Mouse (Mus musculus) midbrain, embryonic 14.5 days (tissue): ENCODE results near the gene 1810037I17Rik. TPM values are rescaled to one million over a fixed set of nuclear protein-coding genes. Genes with fewer than 3 reads are reported as not detected.

Source experiments
- ATAC-seq: fragments of 200-750 bp; cut with Nextera tagmentation; 2 replicates; pipeline ENCODE4 v1.8.0; 2017; ENCODE audit warnings: moderate number of reproducible peaks, moderate library complexity; ENCODE audit not compliant: low FRiP score, low TSS enrichment
- DNase-seq: peaks from one replicate; pipeline ENCODE4 v3.0.0-alpha.2; 2015
- H3K27ac ChIP-seq: fragments of 300-500 bp; sonication (generic); replicated peaks from 2 replicates; pipeline ENCODE4 v1.5.1; 2014; ENCODE audit warnings: mild to moderate bottlenecking, low read depth, low read length, moderate library complexity
- H3K27me3 ChIP-seq: fragments of 300-500 bp; sonication (generic); 2 replicates; pipeline ENCODE4 v1.6.1; 2014; ENCODE audit warnings: low read length, control low read depth, mixed read lengths; ENCODE audit not compliant: control insufficient read depth, insufficient read depth
- H3K36me3 ChIP-seq: fragments of 300-500 bp; sonication (generic); 2 replicates; pipeline ENCODE4 v1.6.1; 2014; ENCODE audit warnings: low read length, control low read depth; ENCODE audit not compliant: control insufficient read depth, insufficient read depth
- H3K4me1 ChIP-seq: fragments of 300-500 bp; sonication (generic); 2 replicates; pipeline ENCODE4 v1.6.1; 2014; ENCODE audit warnings: mild to moderate bottlenecking, antibody characterized with exemption, low read length, control low read depth; ENCODE audit not compliant: control insufficient read depth, insufficient read depth
- H3K4me2 ChIP-seq: fragments of 300-500 bp; sonication (generic); 2 replicates; pipeline ENCODE4 v1.6.1; 2014; ENCODE audit warnings: mild to moderate bottlenecking, low read length, moderate library complexity
- H3K4me3 ChIP-seq: fragments of 300-500 bp; sonication (generic); replicated peaks from 2 replicates; pipeline ENCODE4 v1.5.1; 2014; ENCODE audit warnings: low read depth, low read length
- H3K9ac ChIP-seq: fragments of 300-500 bp; sonication (generic); replicated peaks from 2 replicates; pipeline ENCODE4 v1.6.1; 2014; ENCODE audit warnings: mild to moderate bottlenecking, low read length, moderate library complexity
- H3K9me3 ChIP-seq: fragments of 300-500 bp; sonication (generic); 2 replicates; pipeline ENCODE4 v1.6.1; 2016; ENCODE audit warnings: low read length, control low read depth, mixed read lengths; ENCODE audit not compliant: control insufficient read depth
- WGBS: fragments of 180-500 bp; shearing (Covaris S2); extraction: QIAGEN DNeasy Blood & Tissue Kit; methylation state at CpG from one replicate; pipeline ENCODE4 v1.1.7; 2014; 5-methylcytosine and 5-hydroxymethylcytosine counted together
- polyA plus RNA-seq: library from polyadenylated mRNA; unstranded; fragments of >200 nt; fragmentation: Nextera tagmentation; extraction: Ambion mirVana; gene quantifications from 2 replicates; pipeline ENCODE4 v1.2.1, GENCODE M21; 2014

The 1810037I17Rik gene
- polyA plus RNA-seq, 1 experiment from 2014 or later, result 76.3 TPM

- Histone ChIP-seq H3K4me1 (no peaks in the 10 kb centered on the region), H3K27me3 (no peaks in the 10 kb centered on the region), H3K36me3 (no peaks in the 10 kb centered on the region), H3K4me3 (no peak overlapping the region), H3K9me3 (no peaks in the 10 kb centered on the region), H3K4me2 (no peak overlapping the region), H3K9ac (no peak overlapping the region), H3K27ac (no peak overlapping the region)
- WGBS, result 69% methylated on average over 6 of the region's 6 CpGs
- DNase-seq (no peak), ATAC-seq (no peak)
Observed at GRCm38 (mm10) chr3:122898254-122898653, 25.7 kb upstream of the 1810037I17Rik start.

DNA sequence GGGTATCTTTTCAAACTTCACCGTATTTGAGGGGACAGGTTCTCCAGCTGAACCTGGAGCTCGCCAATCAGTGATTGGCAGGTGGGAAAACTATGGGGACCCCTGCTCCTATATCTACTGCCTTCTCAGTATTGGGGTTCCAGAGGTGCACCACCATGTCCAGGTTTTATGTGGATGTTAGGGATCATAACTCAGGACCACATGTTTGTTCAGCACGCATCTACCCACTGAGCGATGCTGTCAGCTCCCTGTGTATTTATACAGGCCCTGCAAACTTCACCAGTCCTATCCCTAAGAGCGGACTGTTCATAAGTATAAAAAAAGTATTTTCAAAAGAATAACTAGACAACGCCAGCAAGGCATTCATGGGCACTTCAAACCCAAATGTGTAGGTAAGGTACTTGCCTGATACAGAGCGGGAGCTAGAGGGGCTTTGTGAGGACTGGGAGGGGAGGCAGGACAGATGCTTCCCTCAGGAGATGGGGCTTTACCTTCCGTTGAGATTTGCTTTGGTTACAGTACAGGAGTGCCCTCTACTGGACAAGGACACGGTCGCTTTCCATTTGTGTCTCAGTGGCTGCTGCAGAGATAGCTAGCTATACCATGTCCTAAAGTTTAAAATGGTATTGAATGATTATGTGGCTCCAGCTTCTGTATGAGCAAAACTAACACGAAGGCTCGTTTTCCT is 20.1 kb upstream of the 1810037I17Rik start:
- Histone ChIP-seq H3K27me3 (no peaks in the 10 kb centered on the region), H3K4me1 (no peaks in the 10 kb centered on the region), H3K4me3 (no peak overlapping the region), H3K9me3 (no peaks in the 10 kb centered on the region), H3K27ac (no peak overlapping the region), H3K36me3 (no peaks in the 10 kb centered on the region), H3K4me2 (no peak overlapping the region), H3K9ac (no peak overlapping the region)
- WGBS, result 46% methylated on average over 12 of the region's 12 CpGs
- ATAC-seq (peak; percentile 37; the same call in 1 of the 2 replicates), DNase-seq (peak; percentile 87)

- Histone ChIP-seq H3K27me3 (no peaks in the 10 kb centered on the region), H3K4me3 (no peak overlapping the region), H3K36me3 (no peaks in the 10 kb centered on the region), H3K27ac (no peak overlapping the region), H3K9me3 (no peaks in the 10 kb centered on the region), H3K9ac (no peak overlapping the region), H3K4me1 (no peaks in the 10 kb centered on the region), H3K4me2 (no peak overlapping the region)
- no peak for ATAC-seq
- WGBS, result 91% methylated on average over 2 of the region's 2 CpGs
- no peak for DNase-seq
Observed at GRCm38 (mm10) chr3:122907841-122908240, 16.2 kb upstream of the 1810037I17Rik start.

DNA sequence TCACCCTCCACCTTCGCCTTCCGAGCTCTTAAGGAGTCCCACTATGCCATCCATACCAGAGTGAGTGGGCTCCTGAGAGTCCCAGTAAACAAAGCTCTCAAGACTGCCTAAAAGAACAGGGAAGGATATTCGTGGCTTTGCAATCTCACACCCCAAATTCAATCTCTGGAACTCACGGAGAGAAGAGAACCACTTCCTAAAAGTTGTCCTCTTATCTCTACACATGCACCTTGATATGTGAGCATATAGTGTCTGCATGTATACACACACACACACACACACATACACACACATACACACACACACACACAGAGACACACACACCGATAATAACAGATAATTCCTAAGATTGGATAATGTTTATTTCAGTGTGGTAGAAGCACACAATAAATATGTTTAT is 8.5 kb upstream of the 1810037I17Rik start:
- Histone ChIP-seq H3K27ac (no peak overlapping the region), H3K4me3 (no peak overlapping the region), H3K27me3 (no peaks in the 10 kb centered on the region), H3K4me2 (no peak overlapping the region), H3K4me1 (no peaks in the 10 kb centered on the region), H3K36me3 (no peaks in the 10 kb centered on the region), H3K9ac (no peak overlapping the region), H3K9me3 (no peaks in the 10 kb centered on the region)
- ATAC-seq (no peak), DNase-seq (no peak)
- WGBS, result 80% methylated on average over 5 of the region's 5 CpGs

GRCm38 (mm10) chr3:122916191-122916680 is 7.8 kb upstream of the 1810037I17Rik start:
- Histone ChIP-seq H3K27ac (no peak overlapping the region), H3K9me3 (no peaks in the 10 kb centered on the region), H3K4me1 (no peaks in the 10 kb centered on the region), H3K4me3 (no peak overlapping the region), H3K27me3 (no peaks in the 10 kb centered on the region), H3K9ac (no peak overlapping the region), H3K36me3 (no peaks in the 10 kb centered on the region), H3K4me2 (no peak overlapping the region)
- ATAC-seq (no peak), DNase-seq (no peak)
- WGBS, result 93% methylated on average over 6 of the region's 6 CpGs

DNA sequence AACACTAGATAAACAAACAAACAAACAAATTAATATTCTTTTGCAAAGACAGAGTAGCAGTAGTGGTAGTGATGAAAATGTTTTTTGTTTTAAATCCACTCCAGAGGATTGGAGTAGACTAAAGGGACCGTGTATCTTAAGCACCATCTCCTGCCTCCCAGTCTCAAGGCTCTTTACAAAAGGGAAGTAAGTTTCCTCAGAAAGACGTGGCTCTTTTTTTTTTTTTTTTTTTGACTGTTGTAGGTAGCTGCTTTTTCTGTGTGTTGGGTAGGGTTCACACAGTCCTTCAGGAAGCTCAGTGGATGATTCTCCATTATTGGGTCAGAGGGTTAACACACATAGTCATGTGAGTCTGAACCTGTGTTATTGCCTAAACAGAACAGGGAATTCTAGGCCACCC is 5.3 kb upstream of the 1810037I17Rik start:
- no peak overlapping the region for H3K4me2 ChIP-seq
- WGBS, result 86% methylated on average over 2 of the region's 2 CpGs
- no peaks in the 10 kb centered on the region for H3K36me3 ChIP-seq
- no peaks in the 10 kb centered on the region for H3K27me3 ChIP-seq
- no peak overlapping the region for H3K4me3 ChIP-seq
- ATAC-seq, result no peak
- no peaks in the 10 kb centered on the region for H3K9me3 ChIP-seq
- no peaks in the 10 kb centered on the region for H3K4me1 ChIP-seq
- no peak overlapping the region for H3K9ac ChIP-seq
- H3K27ac ChIP-seq, result no peak overlapping the region
- no peak for DNase-seq

DNA sequence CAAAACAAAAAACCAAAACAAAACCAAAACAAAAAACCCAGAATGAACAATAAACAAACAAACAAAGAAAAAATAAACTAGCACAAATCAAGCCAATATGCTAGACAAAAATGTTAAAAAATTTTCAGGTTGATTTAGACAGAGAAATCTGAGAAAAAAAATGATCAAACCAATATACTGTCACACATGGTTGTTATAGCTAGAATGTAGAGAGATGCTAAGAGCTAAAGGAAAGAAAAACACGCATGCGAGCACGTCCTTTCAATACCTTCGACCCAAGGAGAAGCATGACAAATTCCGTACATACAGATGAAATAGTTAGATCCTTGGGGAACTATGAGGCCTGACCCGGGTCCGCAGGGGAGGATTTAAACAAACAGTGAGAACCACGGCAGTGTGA is 4.7 kb upstream of the 1810037I17Rik start, which contains the start of gene Gm10959:
TSS of gene Gm10959 (minus strand) at position 101 of the 400 bp plus-strand sequence.
- Histone ChIP-seq H3K4me3 (no peak within 1 kb of the TSS), H3K36me3 (no peaks in the 10 kb centered on the region), H3K4me2 (no peak within 1 kb of the TSS), H3K27ac (no peak within 1 kb of the TSS), H3K4me1 (no peaks in the 10 kb centered on the region), H3K27me3 (no peaks in the 10 kb centered on the region), H3K9me3 (no peaks in the 10 kb centered on the region), H3K9ac (no peak within 1 kb of the TSS)
- ATAC-seq, result no peak
- 75% methylated on average over 8 of the region's 8 CpGs for WGBS
- no peak for DNase-seq

- no peak overlapping the region for H3K4me2 ChIP-seq
- ATAC-seq (no peak), DNase-seq (no peak)
- no peaks in the 10 kb centered on the region for H3K27me3 ChIP-seq
- H3K4me3 ChIP-seq, result no peak overlapping the region
- no peaks in the 10 kb centered on the region for H3K9me3 ChIP-seq
- no peaks in the 10 kb centered on the region for H3K36me3 ChIP-seq
- H3K27ac ChIP-seq, result no peak overlapping the region
- H3K9ac ChIP-seq, result no peak overlapping the region
- 67% methylated on average over 8 of the region's 8 CpGs for WGBS
- H3K4me1 ChIP-seq, result peaks cover 6% of the 10 kb centered on the region
Observed at GRCm38 (mm10) chr3:122920572-122921435, 3.2 kb upstream of the 1810037I17Rik start.
